Mouse (Mus musculus) granulocyte monocyte progenitor cell, adult 5-6 weeks (primary cell): ENCODE data around the gene Pi4k2a. TPM values are rescaled to one million over a fixed set of nuclear protein-coding genes. Genes with fewer than 3 reads are reported as not detected.

Experiments used
- ATAC-seq: replicated peaks from 2 replicates; pipeline ENCODE4 v1.8.0; 2016; ENCODE audit warnings: mild to moderate bottlenecking, moderate TSS enrichment, inconsistent platforms; ENCODE audit not compliant: poor library complexity, severe bottlenecking
- total RNA-seq, 2 experiments: library from RNA; stranded (forward) in 1 of 2; stranded (reverse) in 1 of 2; fragments of 200-712, 200-1000 nt in 1 of 2; fragments of >200 nt in 1 of 2; fragmentation: Nextera tagmentation in 1 of 2; gene quantifications; 2 replicates each; pipeline ENCODE4 v1.2.3; 2014 to 2017

Gene Pi4k2a
- 19.1 and 21.9 TPM in 2 replicates for total RNA-seq (2014; fragmentation: Nextera tagmentation)
- 6.7 and 7.1 TPM in 2 replicates for total RNA-seq (2017)

DNA sequence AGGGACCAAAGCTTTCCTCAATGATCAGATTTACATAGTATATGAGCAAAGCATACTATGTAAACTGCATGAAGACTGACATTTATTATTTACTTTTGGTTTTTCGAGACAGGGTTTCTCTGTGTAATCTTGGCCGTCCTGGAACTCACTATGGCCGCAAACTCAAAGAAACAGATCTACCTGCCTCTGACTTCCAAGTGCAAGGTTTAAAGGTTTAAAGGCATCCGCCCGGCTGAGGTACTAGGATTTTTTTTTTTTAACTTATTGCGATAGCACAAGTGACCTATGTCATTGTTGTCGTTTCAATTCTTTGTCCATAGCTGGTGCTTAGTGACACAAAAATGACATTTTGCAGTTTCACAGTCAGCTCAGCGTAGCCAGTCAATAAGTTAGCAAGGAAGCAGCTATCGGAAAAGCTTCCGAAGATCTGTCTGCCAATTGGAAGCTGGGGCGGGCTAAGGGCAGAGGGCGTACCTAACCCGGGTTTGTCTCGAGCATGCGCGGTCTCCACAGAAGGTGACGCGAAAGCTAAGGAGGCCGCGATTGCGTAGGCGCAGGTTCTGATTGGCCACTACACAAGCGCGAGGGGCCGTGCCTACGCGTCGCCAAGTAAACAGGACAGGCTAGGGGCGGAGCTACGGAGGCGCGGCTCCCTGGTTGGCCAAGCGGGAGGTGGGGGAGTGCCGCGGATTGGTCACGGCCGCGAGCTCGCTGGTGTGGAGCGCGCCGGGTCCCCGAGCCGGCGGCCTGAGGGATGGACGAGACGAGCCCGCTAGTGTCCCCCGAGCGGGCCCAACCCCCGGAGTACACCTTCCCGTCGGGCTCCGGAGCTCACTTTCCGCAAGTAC lies at the start of gene Pi4k2a:
Pi4k2a (plus strand) TSS at position 723 of the 848 bp plus-strand sequence.
- ATAC-seq = peak; percentile 87

DNA sequence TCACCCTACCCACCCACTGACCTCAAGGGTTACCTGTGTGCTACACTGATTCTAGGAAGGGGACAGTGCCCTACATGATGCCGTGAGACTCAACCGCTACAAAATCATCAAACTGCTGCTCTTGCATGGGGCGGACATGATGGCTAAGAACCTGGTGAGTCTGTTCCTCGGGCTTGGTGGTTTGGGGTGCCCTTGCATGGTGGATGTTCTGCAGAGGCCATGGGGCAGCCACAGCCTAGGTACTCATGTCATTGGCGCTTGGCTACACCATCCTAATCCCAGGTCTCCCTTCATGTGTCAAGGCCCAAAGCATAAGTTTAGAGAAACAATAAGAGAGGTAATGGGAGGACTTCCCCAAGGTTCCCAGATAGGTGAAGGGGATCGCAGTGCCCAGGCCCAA lies 46.3 kb upstream of the Pi4k2a start:
- no peak for ATAC-seq

DNA sequence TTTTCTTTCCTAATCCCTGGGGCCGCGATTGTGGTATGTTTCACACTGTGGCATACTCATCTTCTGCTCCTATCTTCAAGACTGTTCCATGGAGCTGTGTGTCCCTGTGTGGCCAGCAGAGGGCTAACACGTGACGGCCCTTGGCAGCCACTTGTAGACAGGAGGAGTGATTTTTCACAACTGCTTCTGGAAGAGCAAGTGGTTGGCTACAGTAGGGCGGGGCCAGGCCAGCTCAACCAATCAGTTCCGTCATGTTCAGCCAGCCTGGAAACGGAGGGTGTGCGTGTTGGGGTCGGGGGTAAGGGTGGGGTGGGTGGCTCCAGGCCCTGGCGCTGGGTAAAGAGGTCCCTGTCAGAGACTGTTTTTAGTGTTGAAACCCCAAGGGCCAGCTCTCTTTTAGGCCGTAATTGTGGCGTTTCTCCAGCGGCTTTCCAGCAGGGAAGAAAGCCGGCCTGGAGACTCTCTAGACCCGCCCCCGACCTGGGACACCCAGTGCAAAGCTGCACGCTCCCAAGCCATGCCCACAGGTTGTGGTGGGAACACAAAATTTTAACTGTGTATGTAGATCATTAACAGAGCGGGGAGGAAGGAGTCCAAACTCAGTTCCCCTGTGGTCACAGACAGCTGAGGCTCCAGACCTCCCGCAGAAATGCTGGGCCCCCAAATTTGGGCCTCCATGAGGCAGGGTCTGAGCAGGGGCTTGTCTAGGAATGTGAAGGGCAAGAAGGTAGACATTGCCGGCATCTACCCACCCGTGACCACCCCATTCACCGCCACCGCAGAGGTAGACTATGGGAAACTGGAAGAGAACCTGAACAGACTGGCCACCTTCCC lies 44.8 kb upstream of the Pi4k2a start, which contains the start of gene Hoga1:
Hoga1 (plus strand) TSS at position 342 of the 834 bp plus-strand sequence.
- peak; percentile 96 for ATAC-seq

DNA sequence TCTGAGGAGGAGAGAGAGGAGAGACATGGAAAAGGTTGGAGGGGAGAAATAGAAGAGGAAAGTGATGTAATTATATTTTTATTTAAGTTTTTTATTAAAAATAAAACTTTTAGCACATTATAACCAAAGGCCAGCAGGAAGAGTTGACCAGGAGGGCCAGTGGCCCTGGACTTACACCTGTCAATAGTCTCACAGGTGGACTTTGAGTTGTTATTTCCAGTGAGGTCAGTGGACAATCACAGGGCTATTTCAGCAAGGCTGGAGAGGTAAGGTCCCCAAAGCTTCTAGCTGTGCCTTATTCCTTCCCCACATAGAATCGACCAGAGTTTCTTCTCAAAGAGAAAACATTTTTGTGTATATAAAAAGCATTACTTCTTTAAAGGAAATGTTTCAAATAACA lies 40.0 kb upstream of the Pi4k2a start:
- no peak for ATAC-seq

DNA sequence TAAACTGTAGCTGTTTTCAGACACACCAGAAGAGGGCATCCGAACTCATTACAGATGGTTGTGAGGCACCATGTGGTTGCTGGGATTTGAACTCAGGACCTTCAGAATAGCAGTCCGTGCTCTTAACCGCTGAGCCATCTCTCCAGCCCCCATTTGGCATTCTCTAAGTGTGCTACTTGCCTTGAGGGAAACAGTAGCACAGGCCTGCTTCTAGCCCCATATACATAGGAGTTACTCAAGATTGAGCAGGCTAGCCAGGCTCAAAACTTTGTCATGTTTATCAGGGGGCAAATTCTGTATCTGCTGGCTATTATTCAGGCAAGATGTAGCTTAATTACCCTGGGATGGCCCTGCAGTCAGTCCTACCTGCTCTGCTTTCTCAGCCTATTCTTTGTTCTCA lies 38.9 kb upstream of the Pi4k2a start:
- no peak for ATAC-seq

DNA sequence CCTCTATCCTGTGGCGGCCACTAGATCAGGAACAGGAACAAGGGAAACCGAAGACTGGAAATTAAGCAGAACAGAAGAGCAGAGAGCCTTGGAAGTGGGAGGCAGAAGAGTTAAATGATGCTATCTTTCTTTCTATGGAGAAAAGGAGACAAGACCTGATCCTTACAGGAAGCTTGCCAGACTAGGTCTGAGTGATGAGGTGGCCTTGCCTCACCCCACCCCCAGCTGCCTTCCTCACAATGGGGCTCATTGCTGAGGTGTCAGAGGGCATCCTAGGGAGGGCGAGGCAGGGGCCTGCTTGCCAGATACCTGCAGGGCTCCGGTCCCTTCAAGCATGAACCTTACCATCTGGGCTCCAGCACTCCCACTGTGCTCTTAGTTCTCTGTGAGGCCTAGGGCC lies 38.3 kb upstream of the Pi4k2a start, which contains the start of gene 4933411K16Rik:
4933411K16Rik (plus strand) TSS at position 301 of the 400 bp plus-strand sequence.
- ATAC-seq = no peak

DNA sequence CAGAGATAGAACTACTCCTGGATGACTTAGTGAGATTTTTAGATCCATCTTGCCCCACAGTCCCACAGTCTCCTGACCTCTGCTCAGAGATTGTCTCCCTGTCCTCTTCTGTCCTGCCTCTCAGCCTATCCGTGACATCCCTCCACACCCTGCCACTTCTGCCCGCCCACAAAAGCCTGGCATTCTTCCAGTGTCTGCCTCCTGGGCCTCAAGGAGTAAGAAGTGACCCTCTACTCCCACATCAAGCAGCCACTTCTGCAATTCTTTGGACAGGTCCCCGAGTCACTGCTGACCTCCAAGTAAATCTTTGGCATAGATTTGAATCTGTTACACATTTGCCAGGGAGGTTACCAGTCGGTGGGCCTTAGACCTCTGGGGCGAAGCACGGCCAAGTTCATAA lies 36.0 kb upstream of the Pi4k2a start:
- peak; percentile 58 for ATAC-seq

DNA sequence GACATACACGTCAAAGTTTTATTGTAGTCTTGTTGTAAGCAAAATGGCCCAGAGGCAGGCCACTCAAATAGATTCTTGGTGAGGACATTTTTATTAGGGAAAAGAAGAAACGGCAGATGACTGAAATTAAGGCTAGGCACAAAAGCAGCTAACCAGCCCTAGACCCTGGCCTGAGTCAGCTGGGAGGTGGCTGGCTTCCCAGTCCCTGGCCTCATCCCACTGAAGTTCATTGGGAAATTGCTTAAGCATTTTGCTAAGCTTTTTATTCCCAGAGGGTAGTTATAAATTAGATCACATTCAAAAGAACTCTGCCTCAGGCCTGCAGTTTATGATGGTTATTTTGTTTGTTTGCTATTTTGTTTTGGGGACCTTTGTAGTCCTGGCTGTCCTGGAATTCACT lies 34.4 kb upstream of the Pi4k2a start:
- ATAC-seq = no peak

DNA sequence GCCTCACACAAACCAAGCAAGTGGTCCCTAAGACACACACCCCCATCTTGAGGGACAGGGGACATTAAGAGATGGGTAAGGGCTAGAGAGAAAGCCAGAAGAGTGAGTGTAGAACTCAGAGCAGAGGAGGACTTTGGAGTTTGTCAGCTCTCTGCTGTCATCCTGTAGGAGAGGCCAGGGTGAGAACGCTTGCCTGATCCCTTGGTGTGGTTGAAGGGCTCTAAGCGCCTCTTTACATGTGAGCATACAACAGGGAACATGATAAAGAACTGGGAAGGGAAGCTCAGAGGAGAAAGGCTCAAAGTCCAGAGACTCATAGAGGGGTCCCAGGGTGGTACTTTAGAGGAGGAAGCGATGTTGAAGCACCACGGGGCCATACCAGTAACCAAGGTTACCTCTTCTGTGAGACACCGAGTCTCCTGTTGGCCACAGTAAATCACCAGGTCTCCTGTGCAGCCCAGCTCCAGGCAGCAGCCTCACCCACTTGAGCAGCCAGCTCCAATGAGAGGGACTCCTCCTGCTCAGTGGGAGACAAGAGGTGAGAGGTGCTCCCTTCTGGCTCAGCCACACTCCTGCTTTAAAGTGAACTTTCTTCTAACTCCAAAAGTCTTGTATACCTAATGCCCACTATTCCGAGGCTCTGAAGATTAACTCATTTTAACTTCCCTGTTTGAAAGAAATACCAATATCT lies 33.4 kb upstream of the Pi4k2a start:
- no peak for ATAC-seq

DNA sequence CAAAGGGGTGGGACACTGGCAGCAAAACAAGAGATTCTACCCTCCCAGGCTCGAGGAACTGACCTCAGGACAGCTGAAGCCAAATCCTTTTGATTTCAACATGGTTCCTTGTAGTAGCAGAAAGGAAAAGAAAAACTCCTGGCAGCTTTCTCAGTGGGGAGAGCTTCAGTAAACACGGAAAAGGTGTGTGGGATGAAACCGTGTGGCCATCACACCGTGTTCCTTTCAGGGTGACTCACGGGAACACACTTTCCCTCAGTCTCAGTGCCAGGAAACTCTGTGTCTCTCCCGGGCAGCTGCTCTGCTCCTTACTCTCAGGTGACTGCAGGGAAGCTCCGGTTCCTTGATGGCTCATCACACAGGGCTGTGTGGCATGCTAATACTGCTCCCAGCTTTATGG lies 31.8 kb upstream of the Pi4k2a start:
- no peak for ATAC-seq

DNA sequence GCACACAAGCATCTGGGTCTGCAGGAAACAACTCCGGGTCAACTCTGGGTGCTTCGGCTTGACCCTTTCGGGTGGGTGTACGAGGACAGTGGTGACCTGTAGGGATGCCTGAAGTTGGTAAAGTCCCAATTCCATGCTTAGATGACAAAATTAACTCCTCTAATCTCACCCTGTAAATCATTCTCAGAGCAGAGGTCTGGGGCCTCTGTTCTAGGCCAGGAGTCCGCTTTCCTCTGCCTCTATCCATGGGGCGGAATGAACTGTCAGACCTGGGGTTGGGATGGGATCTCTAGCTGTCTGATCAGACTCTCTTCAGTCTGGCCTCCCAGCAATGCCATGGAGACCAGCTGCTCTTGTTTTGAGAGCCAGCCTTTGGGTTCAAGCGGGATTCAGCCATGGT lies 28.8 kb upstream of the Pi4k2a start:
- ATAC-seq = no peak

DNA sequence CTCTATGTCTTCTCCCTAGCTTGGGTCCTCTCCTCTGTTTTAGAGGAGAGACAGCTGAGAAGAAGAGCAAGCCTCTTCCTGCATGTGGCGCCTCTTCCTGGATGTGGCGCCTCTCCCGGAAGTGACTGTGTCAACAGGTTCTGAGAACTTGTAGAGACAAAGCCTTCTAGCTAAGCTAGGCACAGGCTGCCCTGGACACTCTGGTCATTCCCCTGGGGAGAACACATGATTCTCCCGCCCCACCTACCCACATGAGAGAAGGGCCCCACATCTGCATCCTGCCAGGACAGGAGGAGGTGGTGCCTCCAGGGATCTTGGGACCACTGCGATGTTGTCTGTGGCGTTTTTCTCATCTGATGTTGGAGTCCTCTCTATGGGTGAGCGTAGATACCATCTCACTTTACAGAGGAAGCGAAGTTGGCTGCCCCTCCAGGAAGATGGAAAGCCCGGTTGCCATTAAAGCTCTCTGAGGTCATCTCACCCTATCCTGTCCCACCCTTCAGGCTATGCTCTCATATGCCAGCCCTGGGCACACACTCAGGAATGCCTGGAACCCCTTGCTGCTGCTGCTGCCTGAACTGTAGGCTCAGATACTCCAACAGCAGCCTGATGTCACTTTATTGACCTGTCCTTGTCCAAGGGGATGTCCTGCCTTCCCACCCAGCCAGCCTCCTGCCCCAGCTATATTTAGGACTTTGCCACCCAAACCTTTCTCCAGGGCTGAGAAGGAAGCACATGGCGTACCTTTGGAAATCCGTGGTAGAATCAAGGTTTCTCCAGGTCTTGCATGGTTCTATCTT lies 21.6 kb upstream of the Pi4k2a start:
- ATAC-seq = no peak

DNA sequence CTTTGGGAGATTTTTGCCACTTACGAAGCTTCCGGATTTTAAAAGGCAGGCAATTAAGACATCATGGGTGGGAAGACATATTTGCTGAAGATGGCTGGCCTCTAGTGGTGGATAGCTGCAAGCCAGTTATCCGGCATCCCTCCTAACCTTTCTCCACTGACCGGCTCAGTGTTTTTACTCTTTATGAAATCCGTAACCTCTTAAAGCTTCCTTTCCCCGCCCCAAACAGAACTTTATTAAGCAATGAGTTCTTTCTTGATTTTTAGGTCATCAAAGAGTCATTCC lies 21.1 kb upstream of the Pi4k2a start:
- ATAC-seq = no peak

DNA sequence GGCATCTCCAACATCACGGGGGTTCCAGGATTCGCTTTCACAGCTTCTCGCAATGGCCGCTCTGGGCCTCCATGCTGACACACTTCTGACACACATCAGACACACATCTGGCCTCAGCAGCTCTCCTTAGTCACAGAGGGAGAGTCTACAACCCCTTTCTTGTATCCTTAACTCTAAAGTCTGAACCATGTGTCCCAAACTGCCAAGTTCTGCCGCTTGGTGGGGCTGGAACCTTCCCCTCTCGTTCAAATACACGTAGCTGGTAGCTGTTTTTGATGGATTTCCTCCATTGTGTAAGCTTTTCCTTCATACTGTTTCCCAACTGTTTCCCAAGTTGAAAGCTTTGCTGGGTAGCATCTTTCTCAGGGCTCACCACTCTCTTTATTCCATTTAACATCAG lies 19.0 kb upstream of the Pi4k2a start:
- ATAC-seq = no peak

DNA sequence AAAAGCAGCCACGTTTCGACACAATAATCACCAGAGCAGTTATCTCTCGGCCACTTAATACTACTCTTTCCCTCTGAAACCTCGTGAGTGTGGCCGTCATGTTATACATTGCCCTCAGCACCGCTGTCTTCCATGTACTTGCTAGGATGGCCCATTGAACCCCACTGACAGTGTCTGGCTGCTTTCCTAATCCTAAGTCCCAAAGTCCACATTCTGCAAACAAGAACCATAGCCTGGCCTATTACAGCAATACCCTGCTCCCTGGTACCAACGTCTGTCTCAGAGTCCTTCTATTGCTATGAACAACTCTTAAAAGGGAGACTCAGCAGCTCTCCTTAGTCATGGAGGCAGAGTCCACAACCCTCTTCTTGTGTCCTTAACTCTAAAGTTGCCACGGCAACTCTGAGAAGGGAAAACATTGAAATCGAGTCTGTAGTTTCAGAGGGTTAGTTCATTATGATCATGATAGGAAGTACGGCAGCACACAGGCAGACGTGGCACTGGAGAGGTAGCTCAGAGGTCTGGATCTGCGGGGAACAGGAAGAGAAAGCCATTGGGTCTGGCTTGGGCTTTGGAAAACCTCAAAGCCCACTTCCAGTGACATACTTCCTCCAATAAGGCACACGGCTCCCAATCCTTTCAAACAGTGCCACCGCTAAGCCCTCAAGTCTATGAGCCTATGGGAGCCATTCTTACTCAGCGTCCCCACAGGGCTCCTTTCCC lies 18.2 kb upstream of the Pi4k2a start:
- ATAC-seq = peak; percentile 56

DNA sequence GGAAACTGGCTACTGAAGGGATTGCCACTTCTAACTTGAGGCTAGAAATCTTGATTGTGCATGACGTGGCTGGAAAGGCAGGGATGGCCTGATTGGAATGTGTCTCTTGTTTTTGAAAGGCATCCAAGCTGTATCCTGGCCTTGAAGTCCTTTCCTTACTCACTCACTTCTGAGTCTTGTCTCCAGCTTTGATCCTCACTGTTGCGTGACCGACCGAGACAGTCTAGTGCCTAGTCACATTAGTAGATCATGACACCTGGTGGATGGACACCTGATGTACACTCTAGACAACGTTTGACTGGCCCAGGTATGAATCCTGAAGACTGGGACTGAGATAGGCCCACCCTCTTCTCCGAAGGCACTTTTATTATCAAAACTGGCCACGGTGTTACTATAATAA lies 17.5 kb upstream of the Pi4k2a start:
- ATAC-seq = no peak

DNA sequence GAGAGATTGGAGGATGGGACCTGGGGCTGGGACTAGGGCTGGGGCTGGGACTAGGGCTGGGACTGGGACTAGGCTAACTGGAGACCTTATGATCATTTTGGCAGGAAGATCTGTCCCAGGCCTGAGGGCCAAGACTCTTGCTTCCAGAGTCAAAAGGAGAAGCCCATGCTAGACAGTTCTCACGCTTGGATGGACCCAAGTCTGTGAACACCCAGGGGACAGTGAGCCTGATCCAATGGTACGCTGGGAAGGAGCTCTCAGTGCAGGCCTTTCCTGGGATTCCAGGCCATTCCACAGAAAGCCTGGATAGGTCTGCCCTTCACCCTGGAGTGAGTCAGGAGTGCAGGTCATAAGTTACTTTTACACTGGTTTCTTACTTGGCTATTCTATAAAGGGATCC lies 15.2 kb upstream of the Pi4k2a start:
- ATAC-seq = no peak

DNA sequence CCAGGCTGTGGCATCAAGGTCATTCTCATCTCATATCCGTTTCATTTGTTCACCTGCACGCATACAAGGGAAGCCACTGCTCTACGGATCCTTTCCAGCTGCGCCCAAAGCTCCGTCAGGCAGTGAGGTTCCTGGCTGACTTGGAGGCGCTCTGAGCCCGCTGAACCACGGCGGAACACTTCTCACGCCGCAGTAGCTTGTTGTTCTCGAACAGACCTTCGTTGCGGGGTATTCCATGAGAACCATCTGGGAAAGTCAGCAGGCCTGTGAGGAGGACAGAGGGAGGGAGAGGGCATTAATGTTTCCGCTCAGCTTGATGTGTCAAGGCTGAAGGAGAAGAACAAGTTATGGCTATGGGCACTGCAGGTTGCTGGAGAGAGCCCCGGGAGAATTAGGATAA lies 14.3 kb upstream of the Pi4k2a start:
- no peak for ATAC-seq

DNA sequence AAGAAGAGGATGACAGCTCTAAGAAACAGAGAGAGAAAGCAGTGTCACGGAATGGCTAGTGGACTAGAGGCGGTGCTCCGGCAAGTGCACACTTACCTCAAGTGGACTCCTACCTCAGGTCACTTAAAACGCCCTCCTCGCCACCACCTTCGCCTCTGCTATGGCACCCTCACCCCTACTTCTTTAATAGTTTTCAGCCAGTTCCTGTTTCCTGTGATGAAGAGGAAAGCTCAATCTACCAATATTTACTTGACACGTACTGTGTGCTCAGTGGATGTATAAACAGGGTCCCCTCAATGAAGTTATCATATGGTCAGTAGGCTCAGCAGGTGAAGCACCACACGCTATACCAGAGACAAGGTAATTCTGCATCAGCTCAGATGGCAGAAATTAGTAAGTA lies 11.7 kb upstream of the Pi4k2a start:
- ATAC-seq = no peak
